Mouse (Mus musculus): ENCODE measurements around the gene Plxdc1. TPM values are rescaled to one million over a fixed set of nuclear protein-coding genes. Genes with fewer than 3 reads are reported as not detected.

Plxdc1 gene
- total and polyA plus RNA-seq, 2 experiments from 2014 or later, result 3.1 to 4.9 TPM

GRCm38 (mm10) chr11:97937469-97938105 lies 48.7 kb downstream of the Plxdc1 start:
- no peak overlapping the region for H3K9ac ChIP-seq (replicated peaks; ENCODE audit: low read length, poor library complexity, severe bottlenecking)
- H3K4me3 ChIP-seq (ENCODE audit: low read depth, low read length), result no peak overlapping the region
- H3K27me3 ChIP-seq (ENCODE audit: insufficient read depth, low read length), result no peaks in the 10 kb centered on the region
- no peak overlapping the region for H3K27ac ChIP-seq (ENCODE audit: low read depth, low read length)
- H3K4me1 ChIP-seq (ENCODE audit: insufficient read depth, low read length), result no peaks in the 10 kb centered on the region
- no peaks in the 10 kb centered on the region for H3K36me3 ChIP-seq (ENCODE audit: insufficient read depth, low read length)
- ATAC-seq (ENCODE audit: low FRiP score), result no peak
- H3K9me3 ChIP-seq (ENCODE audit: low read length), result no peaks in the 10 kb centered on the region
- no peak overlapping the region for H3K4me2 ChIP-seq (ENCODE audit: low read depth, low read length, poor library complexity, severe bottlenecking)
- 54% methylated on average over 2 of the region's 2 CpGs for WGBS
- DNase-seq (ENCODE audit: low spot score), result no peak
- TF ChIP-seq CTCF (IDR thresholded peaks at IDR 0.05), result no peak

DNA sequence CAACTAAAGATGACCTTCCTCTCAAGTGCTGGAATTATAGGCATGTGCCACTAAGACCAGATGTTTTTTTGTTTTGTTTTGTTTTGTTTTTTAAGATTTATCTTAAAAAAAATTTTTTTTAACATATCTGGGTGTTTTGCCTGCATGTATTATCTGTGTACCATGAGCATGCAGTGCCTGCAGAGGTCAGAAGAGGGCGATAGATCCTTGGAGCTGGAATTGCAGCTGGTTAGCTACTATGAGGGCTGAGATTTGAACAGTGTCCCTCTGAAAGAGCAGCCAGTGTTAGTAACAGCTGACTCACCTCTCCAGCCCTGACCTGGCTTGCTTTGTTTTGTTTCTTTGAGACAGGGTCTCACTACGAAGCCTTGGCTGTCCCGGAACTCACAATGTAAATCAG lies 49.5 kb downstream of the Plxdc1 start:
- Histone ChIP-seq H3K9me3 (ENCODE audit: low read length) (no peaks in the 10 kb centered on the region), H3K9ac (replicated peaks; ENCODE audit: low read length, poor library complexity, severe bottlenecking) (no peak overlapping the region), H3K4me3 (ENCODE audit: low read depth, low read length) (no peak overlapping the region), H3K36me3 (ENCODE audit: insufficient read depth, low read length) (no peaks in the 10 kb centered on the region), H3K4me2 (ENCODE audit: low read depth, low read length, poor library complexity, severe bottlenecking) (no peak overlapping the region), H3K27me3 (ENCODE audit: insufficient read depth, low read length) (no peaks in the 10 kb centered on the region), H3K27ac (ENCODE audit: low read depth, low read length) (no peak overlapping the region), H3K4me1 (ENCODE audit: insufficient read depth, low read length) (no peaks in the 10 kb centered on the region)
- DNase-seq (ENCODE audit: low spot score) (peak; percentile 59), ATAC-seq (ENCODE audit: low FRiP score) (no peak)
- WGBS, result 40% methylated on average over 3 of the region's 3 CpGs
- peak; percentile 78 for TF ChIP-seq CTCF (IDR thresholded peaks at IDR 0.05)

DNA sequence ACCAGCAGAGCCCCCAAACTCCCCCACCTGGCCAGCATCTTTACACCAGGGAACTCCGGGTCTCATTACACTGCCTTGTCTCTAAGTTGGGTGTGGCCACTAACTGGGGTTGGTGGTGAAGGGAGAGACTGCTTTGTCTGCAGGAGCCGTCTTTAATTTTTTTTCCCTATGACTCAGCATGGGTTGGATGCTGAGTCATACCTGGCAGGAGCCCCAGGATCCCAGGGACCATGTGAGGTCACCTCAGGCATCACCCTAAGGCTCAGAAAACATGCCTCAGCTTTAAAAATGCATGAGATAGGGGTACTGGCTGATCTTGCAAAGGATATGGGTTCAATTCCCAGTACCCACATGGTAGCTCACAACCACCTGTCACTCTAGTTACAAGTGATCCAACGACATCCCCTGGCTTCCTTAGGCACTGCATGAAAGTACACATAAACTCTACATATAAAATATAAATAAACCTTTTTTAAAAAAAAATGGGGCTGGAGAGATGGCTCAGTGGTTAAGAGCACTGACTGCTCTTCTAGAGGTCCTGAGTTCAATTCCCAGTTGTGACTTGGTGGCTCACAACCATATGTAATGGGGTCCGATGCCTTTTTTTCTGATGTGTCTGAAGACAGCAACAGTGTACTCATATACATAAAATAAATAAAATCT lies 50.2 kb downstream of the Plxdc1 start:
- Histone ChIP-seq H3K4me1 (ENCODE audit: insufficient read depth, low read length) (no peaks in the 10 kb centered on the region), H3K27me3 (ENCODE audit: insufficient read depth, low read length) (no peaks in the 10 kb centered on the region), H3K36me3 (ENCODE audit: insufficient read depth, low read length) (no peaks in the 10 kb centered on the region), H3K9ac (replicated peaks; ENCODE audit: low read length, poor library complexity, severe bottlenecking) (no peak overlapping the region), H3K9me3 (ENCODE audit: low read length) (no peaks in the 10 kb centered on the region), H3K4me3 (ENCODE audit: low read depth, low read length) (no peak overlapping the region), H3K27ac (ENCODE audit: low read depth, low read length) (no peak overlapping the region), H3K4me2 (ENCODE audit: low read depth, low read length, poor library complexity, severe bottlenecking) (no peak overlapping the region)
- DNase-seq (ENCODE audit: low spot score) (no peak), ATAC-seq (ENCODE audit: low FRiP score) (no peak)
- 64% methylated on average over 4 of the region's 4 CpGs for WGBS
- TF ChIP-seq CTCF (IDR thresholded peaks at IDR 0.05), result no peak

DNA sequence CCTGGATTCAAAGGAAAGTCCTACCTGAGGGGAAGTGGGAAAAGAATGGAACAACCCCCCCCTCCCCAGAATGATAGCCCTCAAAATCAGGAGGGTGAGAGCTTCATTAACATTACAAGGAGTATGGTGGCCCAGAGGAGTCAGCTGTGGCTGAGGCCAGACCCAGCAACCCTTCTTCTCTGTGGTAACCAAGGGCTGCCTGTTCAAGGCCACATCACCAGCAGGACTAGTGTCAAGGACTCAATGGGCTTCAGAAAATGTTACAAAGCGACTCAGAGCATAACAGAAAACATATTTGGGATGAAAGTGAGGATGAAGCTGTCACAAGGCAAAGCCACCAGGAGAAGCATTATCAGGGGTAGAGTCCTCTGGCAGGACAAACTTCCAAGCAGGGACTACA lies 52.7 kb downstream of the Plxdc1 start:
- Histone ChIP-seq H3K9me3 (ENCODE audit: low read length) (no peaks in the 10 kb centered on the region), H3K27me3 (ENCODE audit: insufficient read depth, low read length) (no peaks in the 10 kb centered on the region), H3K9ac (replicated peaks; ENCODE audit: low read length, poor library complexity, severe bottlenecking) (no peak overlapping the region), H3K4me1 (ENCODE audit: insufficient read depth, low read length) (no peaks in the 10 kb centered on the region), H3K27ac (ENCODE audit: low read depth, low read length) (no peak overlapping the region), H3K4me3 (ENCODE audit: low read depth, low read length) (no peak overlapping the region), H3K36me3 (ENCODE audit: insufficient read depth, low read length) (no peaks in the 10 kb centered on the region), H3K4me2 (ENCODE audit: low read depth, low read length, poor library complexity, severe bottlenecking) (no peak overlapping the region)
- ATAC-seq (ENCODE audit: low FRiP score), result no peak
- WGBS, result 77% methylated on average over 1 of the region's 1 CpGs
- no peak for TF ChIP-seq CTCF (IDR thresholded peaks at IDR 0.05)
- DNase-seq (ENCODE audit: low spot score), result no peak

- no peaks in the 10 kb centered on the region for H3K4me1 ChIP-seq (ENCODE audit: insufficient read depth, low read length)
- DNase-seq (ENCODE audit: low spot score) (no peak), ATAC-seq (ENCODE audit: low FRiP score) (no peak)
- no peak overlapping the region for H3K4me3 ChIP-seq (ENCODE audit: low read depth, low read length)
- no peaks in the 10 kb centered on the region for H3K36me3 ChIP-seq (ENCODE audit: insufficient read depth, low read length)
- no peaks in the 10 kb centered on the region for H3K27me3 ChIP-seq (ENCODE audit: insufficient read depth, low read length)
- H3K9ac ChIP-seq (replicated peaks; ENCODE audit: low read length, poor library complexity, severe bottlenecking), result no peak overlapping the region
- H3K9me3 ChIP-seq (ENCODE audit: low read length), result no peaks in the 10 kb centered on the region
- no peak overlapping the region for H3K4me2 ChIP-seq (ENCODE audit: low read depth, low read length, poor library complexity, severe bottlenecking)
- WGBS, result 72% methylated on average over 4 of the region's 4 CpGs
- H3K27ac ChIP-seq (ENCODE audit: low read depth, low read length), result no peak overlapping the region
- TF ChIP-seq CTCF (IDR thresholded peaks at IDR 0.05), result no peak
Observed at GRCm38 (mm10) chr11:97928905-97929304, 57.3 kb downstream of the Plxdc1 start.

- ATAC-seq (ENCODE audit: low FRiP score) (no peak), DNase-seq (ENCODE audit: low spot score) (peak; percentile 9)
- no peak overlapping the region for H3K4me3 ChIP-seq (ENCODE audit: low read depth, low read length)
- H3K9ac ChIP-seq (replicated peaks; ENCODE audit: low read length, poor library complexity, severe bottlenecking), result no peak overlapping the region
- WGBS, result 85% methylated on average over 10 of the region's 10 CpGs
- H3K36me3 ChIP-seq (ENCODE audit: insufficient read depth, low read length), result no peaks in the 10 kb centered on the region
- H3K4me1 ChIP-seq (ENCODE audit: insufficient read depth, low read length), result no peaks in the 10 kb centered on the region
- H3K27ac ChIP-seq (ENCODE audit: low read depth, low read length), result no peak overlapping the region
- no peak for TF ChIP-seq CTCF (IDR thresholded peaks at IDR 0.05)
- H3K4me2 ChIP-seq (ENCODE audit: low read depth, low read length, poor library complexity, severe bottlenecking), result no peak overlapping the region
- no peaks in the 10 kb centered on the region for H3K27me3 ChIP-seq (ENCODE audit: insufficient read depth, low read length)
- no peaks in the 10 kb centered on the region for H3K9me3 ChIP-seq (ENCODE audit: low read length)
Observed at GRCm38 (mm10) chr11:97924217-97924616, 62.0 kb downstream of the Plxdc1 start.
